Mouse (Mus musculus): Measurements from ENCODE around the gene Eif4a1.
"Not testable (repeated sequence)": the region's sequence is repeated elsewhere in the genome, so short reads cannot be mapped to it uniquely, and the experiment has no call there.

Gene Eif4a1

DNA sequence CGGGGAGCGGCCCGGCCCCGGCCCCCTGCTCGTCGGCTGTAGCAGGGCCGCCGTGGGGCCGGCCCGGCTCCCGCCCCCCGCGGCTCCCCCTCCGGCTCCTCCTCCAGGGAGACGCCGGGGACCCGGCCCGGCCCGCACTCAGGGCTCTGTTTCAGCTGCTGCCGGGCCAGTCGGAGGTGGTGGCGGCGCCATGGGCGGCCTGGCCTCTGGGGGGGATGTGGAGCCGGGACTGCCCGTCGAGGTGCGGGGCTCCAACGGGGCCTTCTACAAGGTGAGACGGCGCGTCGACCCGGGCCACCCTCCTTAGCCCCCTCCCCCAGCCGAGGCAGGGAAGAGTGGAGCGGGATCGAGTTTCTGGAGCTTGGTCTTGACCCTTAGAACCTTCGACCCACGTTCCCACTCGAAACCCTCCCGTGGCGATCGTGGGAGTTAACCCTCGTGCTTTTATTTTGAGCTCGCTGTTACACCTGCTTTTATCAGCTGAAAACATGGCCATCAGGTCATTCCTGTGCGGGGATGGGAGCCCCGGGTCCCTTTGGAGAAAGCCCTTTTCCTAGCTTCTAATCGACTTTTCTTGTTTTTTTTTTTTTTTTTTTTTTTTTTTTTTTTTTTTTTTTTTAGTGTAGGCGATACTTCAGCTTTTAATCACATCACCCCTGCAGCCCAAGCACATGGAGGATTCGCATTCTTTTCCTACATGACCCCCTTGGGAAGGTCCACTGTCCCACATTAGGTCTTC lies 38.9 kb downstream of the Eif4a1 start:
- peak; percentile 49 for DNase-seq (ENCODE audit: low read depth, low spot score)

DNA sequence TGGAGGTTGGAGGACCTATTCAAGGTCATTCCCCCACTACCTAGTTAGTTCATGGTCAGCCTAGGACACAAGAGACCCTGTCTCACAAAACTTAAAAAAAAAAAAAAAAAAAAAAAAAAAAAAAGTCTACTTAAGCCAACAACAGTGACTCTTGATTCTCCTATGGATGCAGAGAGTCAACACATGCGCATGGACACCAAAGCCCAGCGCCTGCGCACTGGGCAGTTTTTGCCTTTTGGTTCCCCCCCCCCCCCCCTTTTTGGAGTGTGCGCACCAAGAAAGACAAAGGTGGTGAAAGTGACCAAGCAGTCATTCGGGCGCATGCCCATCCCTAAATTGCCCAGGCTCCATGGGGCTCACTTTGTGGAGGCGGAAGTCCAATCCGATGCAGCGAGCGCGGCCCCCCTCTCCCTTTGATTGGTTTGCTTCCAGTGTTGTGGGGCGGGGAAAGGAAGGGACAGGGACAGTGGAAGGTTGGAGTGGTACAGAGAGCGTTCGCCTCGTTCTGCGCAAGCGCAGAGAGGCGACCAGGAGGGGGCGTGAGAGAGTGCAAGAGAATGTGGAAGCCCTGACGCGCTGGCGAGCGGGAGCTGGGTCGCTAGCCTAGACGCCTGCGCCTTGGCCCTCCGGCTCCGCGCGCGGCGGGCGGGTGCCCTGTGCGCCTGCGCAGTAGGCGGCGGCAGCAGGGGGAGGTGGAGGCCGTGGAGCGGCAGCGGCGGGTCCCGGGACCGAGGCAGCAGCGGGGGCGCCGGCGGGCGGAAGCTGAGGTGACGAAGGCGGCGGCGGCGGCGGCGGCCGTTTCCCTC lies 39.7 kb downstream of the Eif4a1 start, which contains the start of gene Fxr2:
Gene Fxr2, plus strand, starts transcription at position 707 of the 806 bp plus-strand sequence.
- peak; percentile 100 for DNase-seq (ENCODE audit: low read depth, low spot score)

DNA sequence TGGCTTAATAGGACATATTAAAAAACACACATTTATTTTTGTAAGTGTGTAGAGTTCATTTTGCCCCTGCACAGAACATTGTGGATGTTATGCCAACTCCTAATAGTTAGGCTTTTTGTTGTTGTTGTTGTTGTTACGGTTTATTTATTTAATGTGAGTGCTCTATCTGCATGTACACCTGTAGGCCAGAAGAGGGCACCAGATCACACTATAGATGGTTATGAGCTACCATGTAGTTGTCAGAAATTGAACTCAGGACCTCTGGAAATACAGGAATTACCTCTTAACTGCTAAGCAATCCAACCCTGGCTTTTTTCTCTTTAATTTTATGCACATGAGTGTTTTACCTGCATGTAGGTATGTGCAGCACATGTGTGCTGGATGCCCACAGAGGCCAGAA lies 42.4 kb downstream of the Eif4a1 start:
- DNase-seq (ENCODE audit: low read depth, low spot score) = no peak

DNA sequence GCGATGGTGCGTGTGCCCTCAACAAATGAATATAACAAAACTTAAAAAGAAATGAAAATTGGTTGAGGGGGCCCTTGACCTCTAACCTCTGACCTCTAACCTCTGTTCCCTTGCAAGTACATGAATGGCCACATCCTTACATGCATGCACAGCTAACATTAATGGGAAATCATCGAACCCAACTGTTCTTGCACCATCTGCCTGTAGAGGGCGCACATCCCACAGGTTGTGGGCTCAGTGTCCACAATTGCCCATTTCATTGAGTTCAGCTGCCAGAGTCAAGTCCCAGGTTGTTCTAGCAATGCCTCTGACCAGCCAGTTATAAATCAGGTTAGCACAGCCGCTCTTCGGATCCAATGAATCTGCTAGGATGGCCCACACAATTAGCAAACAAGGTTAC lies 43.9 kb downstream of the Eif4a1 start:
- DNase-seq (ENCODE audit: low read depth, low spot score) = no peak

DNA sequence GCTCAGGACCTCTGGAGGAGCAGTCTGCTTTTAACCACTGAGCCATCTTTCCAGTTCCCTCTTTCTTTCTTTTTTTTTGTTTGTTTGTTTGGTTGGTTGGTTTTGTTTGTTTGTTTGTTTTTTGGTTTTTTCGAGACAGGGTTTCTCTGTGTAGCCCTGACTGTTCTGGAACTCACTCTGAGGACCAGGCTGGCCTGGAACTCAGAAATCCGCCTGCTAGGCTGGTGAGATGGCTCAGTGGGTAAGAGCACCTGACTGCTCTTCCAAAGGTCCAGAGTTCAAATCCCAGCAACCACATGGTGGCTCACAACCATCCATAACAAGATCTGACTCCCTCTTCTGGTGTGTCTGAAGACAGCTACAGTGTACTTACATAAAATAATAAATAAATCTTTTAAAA lies 47.9 kb downstream of the Eif4a1 start:
- DNase-seq (ENCODE audit: low read depth, low spot score) = not testable (repeated sequence)

DNA sequence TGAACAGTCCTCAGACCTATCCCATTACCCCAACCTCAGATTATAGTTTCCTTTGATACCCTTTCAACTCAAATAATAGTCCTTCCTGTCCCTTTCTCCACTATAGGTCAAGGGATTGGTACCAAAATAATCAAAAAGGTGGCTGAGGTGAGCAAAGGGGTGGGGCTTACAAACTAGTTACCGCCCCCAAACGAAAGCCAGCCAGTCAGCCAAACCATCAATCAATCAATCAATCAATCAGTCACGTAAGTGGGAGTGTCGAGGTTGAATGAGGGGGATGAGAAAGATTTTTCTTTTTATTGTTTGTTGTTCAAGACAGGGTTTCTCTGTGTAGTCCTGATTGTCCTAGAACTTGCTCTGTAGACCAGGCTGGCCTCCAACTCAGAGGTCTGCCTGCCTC lies 49.2 kb downstream of the Eif4a1 start:
- no peak for DNase-seq (ENCODE audit: low read depth, low spot score)

DNA sequence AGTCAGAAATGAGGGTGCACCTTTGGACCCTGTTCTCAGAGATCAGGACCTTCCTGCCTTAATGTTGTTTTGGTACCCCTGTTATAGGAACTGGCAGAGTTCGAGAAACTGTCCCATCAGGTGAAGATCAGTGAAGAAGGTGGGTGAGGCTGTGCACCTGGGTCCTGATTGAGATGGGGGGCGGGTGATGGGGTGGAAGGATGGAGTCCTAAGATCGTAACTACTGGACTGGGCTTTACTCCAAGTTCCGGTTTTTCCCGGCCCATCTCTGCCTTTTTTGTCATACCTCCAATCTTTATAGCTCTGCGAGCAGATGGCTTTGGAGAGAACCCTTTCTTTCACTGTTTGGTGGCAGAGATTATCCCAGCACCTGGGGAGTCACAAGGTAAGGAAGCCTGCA lies 49.8 kb downstream of the Eif4a1 start:
- no peak for DNase-seq (ENCODE audit: low read depth, low spot score)

DNA sequence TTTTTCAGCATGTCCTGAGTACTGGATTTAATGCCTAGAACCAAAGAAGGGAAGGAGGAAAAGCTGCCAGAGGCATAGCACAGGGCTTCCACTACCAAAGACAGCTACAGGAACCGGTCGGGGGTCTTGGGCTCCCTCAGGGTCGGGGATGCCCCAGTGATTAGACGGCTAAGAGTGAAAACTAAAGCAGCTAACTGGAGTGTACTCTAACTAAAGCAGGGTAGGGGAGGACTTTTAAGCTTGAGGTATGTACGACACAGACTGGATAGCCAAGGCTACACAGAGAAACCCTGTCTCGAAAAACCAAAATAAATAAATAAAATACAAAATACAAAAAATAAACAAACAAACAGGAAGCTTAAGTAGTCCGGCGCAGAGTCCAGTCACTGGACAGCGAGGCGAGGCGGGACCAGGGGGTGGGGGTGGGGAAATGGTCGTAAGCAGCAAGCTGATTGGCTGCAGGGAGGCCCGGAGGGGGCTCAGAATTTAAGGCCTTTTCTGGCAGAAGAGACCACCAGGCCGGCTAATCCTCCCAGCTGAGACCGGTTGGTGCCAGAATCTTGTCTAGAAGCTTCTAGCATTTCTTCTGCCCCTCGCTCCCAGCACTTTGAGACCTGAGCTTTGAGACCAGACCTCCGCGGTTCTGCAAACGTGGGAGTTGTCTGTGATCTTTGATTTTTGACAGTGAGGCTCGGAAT lies 50.5 kb downstream of the Eif4a1 start, which contains the start of gene Sat2:
Gene Sat2, plus strand, starts transcription at position 454 of the 698 bp plus-strand sequence.
- DNase-seq (ENCODE audit: low read depth, low spot score) = peak; percentile 72

DNA sequence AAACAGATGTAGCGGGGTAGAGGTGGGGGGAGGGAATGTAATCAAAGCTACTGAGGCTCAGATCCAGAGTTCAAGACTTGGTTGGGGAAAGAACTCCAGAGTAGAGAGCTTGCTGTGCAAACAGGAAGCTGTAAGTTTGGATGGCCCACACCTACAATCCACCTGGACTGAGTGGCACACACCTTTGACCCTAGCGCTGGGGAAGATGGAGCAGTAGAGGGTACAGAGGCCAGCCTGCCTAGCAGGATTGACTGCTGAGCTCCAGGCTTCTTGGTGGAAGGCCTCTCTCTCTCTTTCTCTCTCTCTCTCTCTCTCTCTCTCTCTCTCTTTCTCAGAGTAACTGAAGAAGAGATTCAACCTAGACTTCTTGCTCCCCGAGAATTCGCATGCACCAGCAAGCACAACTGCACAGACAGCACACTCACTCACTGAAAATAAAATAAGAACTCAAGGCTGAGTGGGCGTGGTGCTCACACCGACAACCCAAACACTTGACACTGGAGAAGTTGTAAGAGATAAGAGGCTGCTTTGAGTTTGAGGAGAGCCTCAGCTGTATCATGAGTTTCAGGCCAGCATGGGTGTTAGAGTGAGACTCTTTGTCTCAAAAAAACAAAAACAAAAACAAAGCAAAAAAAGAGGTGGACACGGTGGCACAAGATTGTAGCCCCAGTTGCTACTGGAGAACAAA lies 51.7 kb downstream of the Eif4a1 start:
- no peak for DNase-seq (ENCODE audit: low read depth, low spot score)

DNA sequence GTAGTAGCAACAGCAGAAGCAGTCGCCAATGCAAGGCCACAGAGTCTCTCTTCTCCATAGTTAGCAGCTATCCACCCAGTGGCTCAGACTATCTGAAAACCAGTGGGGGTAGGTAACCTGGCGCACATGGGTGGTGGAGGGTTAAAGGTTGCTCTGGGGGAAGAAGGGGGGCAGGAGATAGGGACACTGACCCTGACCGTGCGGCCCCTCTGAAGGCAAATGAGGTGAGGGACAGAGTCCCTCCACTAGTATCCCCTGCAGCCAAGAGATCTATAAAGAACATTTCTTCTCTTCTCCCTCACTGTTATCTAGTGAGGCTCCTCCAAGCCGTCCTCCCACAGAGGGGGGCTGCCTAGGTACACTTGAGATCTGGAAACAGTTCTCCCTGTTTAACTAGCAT lies 54.4 kb downstream of the Eif4a1 start, which contains the start of gene Shbg:
Gene Shbg, minus strand, starts transcription at position 101 of the 400 bp plus-strand sequence.
- DNase-seq (ENCODE audit: low read depth, low spot score) = no peak
